Mouse (Mus musculus) heart, adult 8-10 months (tissue): Measurements from ENCODE around the gene Msi2. TPM values are rescaled to one million over a fixed set of nuclear protein-coding genes. Genes with fewer than 3 reads are reported as not detected.

Experiments used
- DNase-seq: peaks from one replicate; pipeline ENCODE4 v3.0.0; 2022; ENCODE audit warnings: low spot score
- total RNA-seq, 4 experiments: library from RNA; stranded (reverse); gene quantifications; 2 replicates each; pipeline ENCODE4 v1.2.4; 2022

Msi2 gene
- total RNA-seq, 4 experiments from 2014 or later = 206 to 216 (median 210) TPM

GRCm38 (mm10) chr11:88564810-88565209 lies 153.5 kb downstream of the Msi2 start:
- DNase-seq = no peak

- DNase-seq = no peak
Measured at GRCm38 (mm10) chr11:88564363-88564762, 153.9 kb downstream of the Msi2 start.

- DNase-seq = no peak
Measured at GRCm38 (mm10) chr11:88561191-88561590, 157.1 kb downstream of the Msi2 start.

- DNase-seq = no peak
Measured at GRCm38 (mm10) chr11:88560634-88561033, 157.7 kb downstream of the Msi2 start.

GRCm38 (mm10) chr11:88559365-88559970 lies 158.8 kb downstream of the Msi2 start:
- no peak for DNase-seq

- DNase-seq = no peak
Measured at GRCm38 (mm10) chr11:88558731-88559130, 159.6 kb downstream of the Msi2 start.

GRCm38 (mm10) chr11:88557828-88558580 lies 160.3 kb downstream of the Msi2 start:
- no peak for DNase-seq

GRCm38 (mm10) chr11:88557116-88557768 lies 161.1 kb downstream of the Msi2 start:
- DNase-seq = no peak

- DNase-seq = peak; percentile 87
Measured at GRCm38 (mm10) chr11:88555902-88556549, 162.3 kb downstream of the Msi2 start.

GRCm38 (mm10) chr11:88555232-88555818 lies 163.0 kb downstream of the Msi2 start:
- DNase-seq = no peak

- DNase-seq = no peak
Measured at GRCm38 (mm10) chr11:88553521-88554310, 164.6 kb downstream of the Msi2 start.

- DNase-seq = peak; percentile 77
Measured at GRCm38 (mm10) chr11:88552987-88553386, 165.3 kb downstream of the Msi2 start.

- no peak for DNase-seq
Measured at GRCm38 (mm10) chr11:88552385-88552784, 165.9 kb downstream of the Msi2 start.

GRCm38 (mm10) chr11:88551034-88551433 lies 167.3 kb downstream of the Msi2 start:
- no peak for DNase-seq

GRCm38 (mm10) chr11:88550083-88550907 lies 168.0 kb downstream of the Msi2 start:
- no peak for DNase-seq

GRCm38 (mm10) chr11:88549529-88549900 lies 168.8 kb downstream of the Msi2 start:
- DNase-seq = no peak

- DNase-seq = no peak
Measured at GRCm38 (mm10) chr11:88548832-88549528, 169.3 kb downstream of the Msi2 start.

GRCm38 (mm10) chr11:88548423-88548822 lies 169.9 kb downstream of the Msi2 start:
- DNase-seq = no peak

- no peak for DNase-seq
Measured at GRCm38 (mm10) chr11:88543771-88544170, 174.5 kb downstream of the Msi2 start.

GRCm38 (mm10) chr11:88542817-88543216 lies 175.5 kb downstream of the Msi2 start:
- no peak for DNase-seq
